Mouse (Mus musculus) embryonic facial prominence, embryonic 15.5 days (tissue): ENCODE results near the gene Gpr183. TPM values are rescaled to one million over a fixed set of nuclear protein-coding genes. Genes with fewer than 3 reads are reported as not detected.
A peak's percentile ranks its signal among the peaks of the same experiment; 100 is the strongest.

Experiments used
- ATAC-seq: fragments of 200-750 bp; cut with Nextera tagmentation; 2 replicates; pipeline ENCODE4 v1.8.0; 2017; ENCODE audit warnings: low read depth, moderate TSS enrichment; ENCODE audit not compliant: insufficient number of reproducible peaks, low FRiP score, low TSS enrichment
- H3K27ac ChIP-seq: fragments of 300-500 bp; sonication (generic); replicated peaks from 2 replicates; pipeline ENCODE4 v1.5.1; 2015; ENCODE audit warnings: mild to moderate bottlenecking, inconsistent platforms
- H3K27me3 ChIP-seq: fragments of 300-500 bp; sonication (generic); 2 replicates; pipeline ENCODE4 v1.6.1; 2015; ENCODE audit warnings: inconsistent platforms
- H3K36me3 ChIP-seq: fragments of 300-500 bp; sonication (generic); 2 replicates; pipeline ENCODE4 v1.6.1; 2015; ENCODE audit warnings: mild to moderate bottlenecking, inconsistent platforms
- H3K4me1 ChIP-seq: fragments of 300-500 bp; sonication (generic); 2 replicates; pipeline ENCODE4 v1.6.1; 2015; ENCODE audit warnings: inconsistent platforms
- H3K4me2 ChIP-seq: fragments of 300-500 bp; sonication (generic); replicated peaks from 2 replicates; pipeline ENCODE4 v1.6.1; 2015; ENCODE audit warnings: mild to moderate bottlenecking, inconsistent platforms
- H3K4me3 ChIP-seq: fragments of 300-500 bp; sonication (generic); replicated peaks from 2 replicates; pipeline ENCODE4 v1.5.1; 2015; ENCODE audit warnings: mild to moderate bottlenecking, inconsistent platforms
- H3K9ac ChIP-seq: fragments of 300-500 bp; sonication (generic); 2 replicates; pipeline ENCODE4 v1.6.1; 2015; ENCODE audit warnings: inconsistent platforms
- H3K9me3 ChIP-seq: fragments of 300-500 bp; sonication (generic); replicated peaks from 2 replicates; pipeline ENCODE4 v1.6.1; 2016; ENCODE audit warnings: inconsistent platforms
- WGBS: fragments of 180-500 bp; shearing (Covaris S2); methylation state at CpG from one replicate; pipeline ENCODE4 v1.1.7; 2015; 5-methylcytosine and 5-hydroxymethylcytosine counted together
- polyA plus RNA-seq: library from polyadenylated mRNA; unstranded; fragments of >200 nt; fragmentation: Nextera tagmentation; extraction: Ambion mirVana; gene quantifications from 2 replicates; pipeline ENCODE4 v1.2.1, GENCODE M21; 2015

Gene Gpr183
- polyA plus RNA-seq, 1 experiment from 2014 or later, result 4.9 TPM

GRCm38 (mm10) chr14:121939582-121939981 lies 25.4 kb downstream of the Gpr183 start:
- H3K9ac ChIP-seq, result no peak overlapping the region
- 0 out of 2 replicates have a peak, but pooled peaks cover 3% of the 10 kb centered on the region for H3K4me1 ChIP-seq
- ATAC-seq, result no peak
- no peak overlapping the region for H3K4me2 ChIP-seq
- H3K9me3 ChIP-seq, result peaks cover 7% of the 10 kb centered on the region; the same call in 1 of the 2 replicates
- 86% methylated on average over 3 of the region's 3 CpGs for WGBS
- peaks cover 3% of the 10 kb centered on the region; the same call in 1 of the 2 replicates for H3K36me3 ChIP-seq
- no peak overlapping the region for H3K27ac ChIP-seq
- no peaks in the 10 kb centered on the region for H3K27me3 ChIP-seq
- no peak overlapping the region for H3K4me3 ChIP-seq

GRCm38 (mm10) chr14:121938256-121939191 lies 26.5 kb downstream of the Gpr183 start:
- peak overlapping the region; percentile 41; the same call in 1 of the 2 replicates for H3K27ac ChIP-seq
- 0 out of 2 replicates have a peak, but pooled peaks cover 3% of the 10 kb centered on the region for H3K4me1 ChIP-seq

DNA sequence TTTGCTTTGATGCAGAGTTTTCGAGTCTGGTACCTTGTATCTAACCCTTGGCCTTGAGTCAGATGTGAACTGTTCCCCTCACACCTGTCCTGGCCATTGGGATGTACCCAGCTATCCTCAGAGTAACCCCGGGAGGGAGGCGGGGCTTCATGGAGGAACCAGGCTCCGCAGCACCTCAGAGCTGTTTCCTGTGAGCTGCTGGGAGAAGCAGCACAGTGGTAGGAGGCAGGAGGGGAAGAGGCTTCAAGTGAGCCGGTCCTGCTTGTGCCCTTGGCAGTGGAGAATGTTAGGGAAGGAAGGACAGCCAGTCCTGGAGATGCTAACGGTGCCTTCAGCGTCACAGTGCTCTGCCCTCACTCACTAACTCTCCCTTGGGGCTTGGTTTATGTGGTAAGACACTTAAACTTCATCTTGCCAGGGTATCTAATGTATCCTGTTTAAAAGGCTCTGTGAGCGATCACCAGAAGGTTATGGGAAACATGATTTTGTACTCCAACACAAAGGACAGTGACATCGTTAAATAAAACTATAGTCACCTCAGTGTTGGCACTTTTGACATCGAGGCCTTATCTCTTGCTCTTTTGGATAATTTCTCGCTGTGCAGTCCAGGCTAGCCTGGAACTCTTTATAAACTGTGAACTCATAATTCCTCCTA lies 27.3 kb downstream of the Gpr183 start:
- Histone ChIP-seq H3K4me3 (no peak overlapping the region), H3K9ac (no peak overlapping the region), H3K27me3 (no peaks in the 10 kb centered on the region), H3K4me2 (no peak overlapping the region), H3K4me1 (0 out of 2 replicates have a peak, but pooled peaks cover 3% of the 10 kb centered on the region), H3K27ac (peak overlapping the region; percentile 41; the same call in 1 of the 2 replicates), H3K36me3 (peaks cover 8% of the 10 kb centered on the region), H3K9me3 (peaks cover 4% of the 10 kb centered on the region; the same call in 1 of the 2 replicates)
- ATAC-seq, result no peak
- 81% methylated on average over 11 of the region's 11 CpGs for WGBS

More at GRCm38 (mm10) chr14:121938256-121939191, 26.5 kb downstream of the Gpr183 start:
- Histone ChIP-seq H3K4me2 (no peak overlapping the region), H3K9ac (no peak overlapping the region), H3K36me3 (peaks cover 5% of the 10 kb centered on the region), H3K4me3 (no peak overlapping the region), H3K9me3 (peaks cover 7% of the 10 kb centered on the region; the same call in 1 of the 2 replicates), H3K27me3 (no peaks in the 10 kb centered on the region)
- WGBS, result 71% methylated on average over 11 of the region's 11 CpGs
- ATAC-seq, result no peak

- Histone ChIP-seq H3K4me3 (no peak overlapping the region), H3K4me2 (no peak overlapping the region), H3K4me1 (0 out of 2 replicates have a peak, but pooled peaks cover 3% of the 10 kb centered on the region), H3K27me3 (no peaks in the 10 kb centered on the region), H3K9ac (no peak overlapping the region), H3K9me3 (peaks cover 4% of the 10 kb centered on the region; the same call in 1 of the 2 replicates), H3K36me3 (peaks cover 8% of the 10 kb centered on the region), H3K27ac (no peak overlapping the region)
- ATAC-seq, result no peak
- WGBS, result 80% methylated on average over 8 of the region's 8 CpGs
These were observed 28.1 kb downstream of the Gpr183 start for GRCm38 (mm10) chr14:121936856-121937255.

- peaks cover 8% of the 10 kb centered on the region for H3K36me3 ChIP-seq
- H3K27me3 ChIP-seq, result no peaks in the 10 kb centered on the region
- no peak for ATAC-seq
- peaks cover 4% of the 10 kb centered on the region; the same call in 1 of the 2 replicates for H3K9me3 ChIP-seq
- H3K9ac ChIP-seq, result no peak overlapping the region
- 0 out of 2 replicates have a peak, but pooled peaks cover 3% of the 10 kb centered on the region for H3K4me1 ChIP-seq
- H3K4me2 ChIP-seq, result no peak overlapping the region
- no peak overlapping the region for H3K4me3 ChIP-seq
- 91% methylated on average over 4 of the region's 4 CpGs for WGBS
- no peak overlapping the region for H3K27ac ChIP-seq
These were observed 28.6 kb downstream of the Gpr183 start for GRCm38 (mm10) chr14:121936356-121936755.

- WGBS, result 89% methylated on average over 5 of the region's 5 CpGs
- no peak overlapping the region for H3K4me2 ChIP-seq
- 0 out of 2 replicates have a peak, but pooled peaks cover 3% of the 10 kb centered on the region for H3K4me1 ChIP-seq
- H3K4me3 ChIP-seq, result no peak overlapping the region
- ATAC-seq, result no peak
- no peaks in the 10 kb centered on the region; the same call in 1 of the 2 replicates for H3K9me3 ChIP-seq
- peaks cover 8% of the 10 kb centered on the region for H3K36me3 ChIP-seq
- no peak overlapping the region for H3K9ac ChIP-seq
- no peak overlapping the region for H3K27ac ChIP-seq
- no peaks in the 10 kb centered on the region for H3K27me3 ChIP-seq
These were observed 30.4 kb downstream of the Gpr183 start for GRCm38 (mm10) chr14:121934597-121934946.

GRCm38 (mm10) chr14:121933906-121934596 lies 30.9 kb downstream of the Gpr183 start:
- no peaks in the 10 kb centered on the region for H3K27me3 ChIP-seq
- H3K27ac ChIP-seq, result no peak overlapping the region
- H3K4me3 ChIP-seq, result no peak overlapping the region
- H3K4me2 ChIP-seq, result no peak overlapping the region
- H3K9ac ChIP-seq, result no peak overlapping the region
- peaks cover 8% of the 10 kb centered on the region for H3K36me3 ChIP-seq
- 87% methylated on average over 7 of the region's 7 CpGs for WGBS
- 0 out of 2 replicates have a peak, but pooled peaks cover 3% of the 10 kb centered on the region for H3K4me1 ChIP-seq
- H3K9me3 ChIP-seq, result no peaks in the 10 kb centered on the region; the same call in 1 of the 2 replicates
- ATAC-seq, result no peak

- peaks cover 8% of the 10 kb centered on the region for H3K36me3 ChIP-seq
- no peak overlapping the region for H3K27ac ChIP-seq
- H3K9ac ChIP-seq, result no peak overlapping the region
- WGBS, result 69% methylated on average over 4 of the region's 4 CpGs
- no peak overlapping the region for H3K4me2 ChIP-seq
- no peak for ATAC-seq
- no peak overlapping the region for H3K4me3 ChIP-seq
- no peaks in the 10 kb centered on the region for H3K4me1 ChIP-seq
- no peaks in the 10 kb centered on the region for H3K27me3 ChIP-seq
- H3K9me3 ChIP-seq, result no peaks in the 10 kb centered on the region; the same call in 1 of the 2 replicates
These were observed 32.8 kb downstream of the Gpr183 start for GRCm38 (mm10) chr14:121932180-121932579.

- Histone ChIP-seq H3K27ac (no peak overlapping the region), H3K4me3 (no peak overlapping the region), H3K4me1 (no peaks in the 10 kb centered on the region), H3K9me3 (no peaks in the 10 kb centered on the region; the same call in 1 of the 2 replicates), H3K27me3 (no peaks in the 10 kb centered on the region), H3K9ac (no peak overlapping the region), H3K36me3 (peaks cover 8% of the 10 kb centered on the region), H3K4me2 (no peak overlapping the region)
- no peak for ATAC-seq
- 89% methylated on average over 3 of the region's 3 CpGs for WGBS
These were observed 33.4 kb downstream of the Gpr183 start for GRCm38 (mm10) chr14:121931594-121931993.

- H3K27ac ChIP-seq, result no peak overlapping the region
- ATAC-seq, result no peak
- no peak overlapping the region for H3K4me3 ChIP-seq
- 72% methylated on average over 7 of the region's 7 CpGs for WGBS
- H3K27me3 ChIP-seq, result no peaks in the 10 kb centered on the region
- no peak overlapping the region for H3K9ac ChIP-seq
- peaks cover 8% of the 10 kb centered on the region for H3K36me3 ChIP-seq
- no peaks in the 10 kb centered on the region; the same call in 1 of the 2 replicates for H3K9me3 ChIP-seq
- H3K4me2 ChIP-seq, result no peak overlapping the region
- H3K4me1 ChIP-seq, result no peaks in the 10 kb centered on the region
These were observed 34.1 kb downstream of the Gpr183 start for GRCm38 (mm10) chr14:121930731-121931383.
